Mouse (Mus musculus): ENCODE measurements around the gene Ccdc54.
A peak's percentile ranks its signal among the peaks of the same experiment; 100 is the strongest.

Gene Ccdc54

GRCm38 (mm10) chr16:50542554-50543333, 48.2 kb downstream of the Ccdc54 start:
- peak; percentile 61 for DNase-seq (ENCODE audit: low read depth, low spot score)
